Mouse (Mus musculus) inflammation-experienced regulatory T-cells, adult 6 months (primary cell): ENCODE results near the gene Panx1. TPM values are rescaled to one million over a fixed set of nuclear protein-coding genes. Genes with fewer than 3 reads are reported as not detected.
A peak's percentile ranks its signal among the peaks of the same experiment; 100 is the strongest.

Source experiments
- ATAC-seq: one replicate; pipeline ENCODE4 v1.8.0; 2017
- polyA plus RNA-seq, 3 experiments: library from polyadenylated mRNA; unstranded; fragments of 100-300 nt; shearing (Covaris generic); gene quantifications; one replicate each; pipeline ENCODE4 v1.2.1; 2017

Panx1 gene
- polyA plus RNA-seq, 3 experiments from 2014 or later: 21.8 to 27.3 (median 22.6) TPM

DNA sequence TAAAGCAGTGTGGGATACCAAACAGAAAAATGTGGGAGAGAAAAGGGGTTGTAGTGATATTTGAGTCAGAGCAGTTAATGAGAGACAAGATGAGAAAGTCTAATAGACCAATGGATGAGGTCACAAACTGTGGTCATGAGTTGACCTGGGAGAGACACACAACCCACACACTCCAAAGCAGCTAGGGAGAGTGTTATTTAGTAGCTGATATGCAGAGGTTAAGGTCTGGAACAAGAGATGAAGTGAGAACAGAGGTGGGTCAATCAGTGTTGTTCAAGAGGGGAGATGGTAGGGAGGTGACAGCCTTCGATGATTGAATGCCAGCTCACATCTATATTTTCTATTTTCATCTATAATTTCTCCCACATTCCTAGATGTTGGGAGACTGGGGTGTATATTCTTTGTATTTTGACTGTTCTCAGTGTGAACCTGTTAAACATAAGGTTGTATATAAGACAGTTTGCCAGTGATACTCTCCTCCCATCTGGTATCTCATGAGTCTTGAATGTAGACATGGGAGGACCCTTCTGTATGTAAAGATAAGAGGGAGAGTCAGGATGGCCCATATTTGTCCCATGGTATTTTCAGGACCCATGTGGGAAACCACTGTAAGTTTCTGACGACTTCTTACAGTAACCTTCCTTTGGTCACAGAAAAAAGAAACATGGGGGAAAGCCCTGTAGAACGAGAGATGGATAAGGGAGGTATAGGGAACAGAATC lies 74.3 kb downstream of the Panx1 start:
- no peak for ATAC-seq

DNA sequence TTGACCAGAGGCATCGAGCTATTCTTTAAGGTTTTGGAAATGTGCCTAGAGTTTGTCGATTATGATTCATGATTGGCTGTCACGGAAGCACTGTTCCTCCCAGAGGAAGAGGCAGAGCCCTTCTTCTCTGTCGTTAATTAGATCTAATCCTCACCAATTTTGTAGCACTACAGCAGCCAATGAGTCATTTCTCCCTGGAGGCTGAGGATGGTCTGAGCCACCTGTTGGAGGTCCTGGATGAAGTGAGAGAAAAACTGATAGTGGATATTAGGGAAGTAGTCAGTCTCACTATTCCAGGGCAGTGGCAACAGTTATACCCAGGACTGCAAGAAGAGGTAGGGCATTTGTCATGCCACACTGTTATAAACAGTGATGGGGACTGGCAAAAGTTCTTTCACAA lies 75.1 kb downstream of the Panx1 start:
- ATAC-seq: no peak

DNA sequence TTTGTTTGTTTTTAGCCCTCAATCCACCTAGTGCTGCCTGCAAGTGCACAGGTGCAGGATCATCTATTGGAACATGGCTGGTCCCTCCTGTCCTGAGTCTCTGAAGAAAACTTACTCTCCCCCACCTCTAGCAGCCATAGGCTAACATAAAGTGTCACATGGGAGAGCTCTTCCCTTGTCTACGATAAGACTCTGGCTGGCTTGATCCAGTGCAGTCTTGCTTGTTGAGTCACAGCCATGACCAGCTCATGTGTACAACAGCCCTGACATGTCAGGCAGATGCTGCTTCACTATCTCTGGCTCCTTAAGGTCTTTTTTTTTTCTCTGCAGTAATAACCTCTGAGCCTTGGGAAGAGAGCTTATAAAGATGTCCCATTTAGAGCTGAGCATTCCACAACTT lies 77.7 kb downstream of the Panx1 start:
- ATAC-seq: no peak

DNA sequence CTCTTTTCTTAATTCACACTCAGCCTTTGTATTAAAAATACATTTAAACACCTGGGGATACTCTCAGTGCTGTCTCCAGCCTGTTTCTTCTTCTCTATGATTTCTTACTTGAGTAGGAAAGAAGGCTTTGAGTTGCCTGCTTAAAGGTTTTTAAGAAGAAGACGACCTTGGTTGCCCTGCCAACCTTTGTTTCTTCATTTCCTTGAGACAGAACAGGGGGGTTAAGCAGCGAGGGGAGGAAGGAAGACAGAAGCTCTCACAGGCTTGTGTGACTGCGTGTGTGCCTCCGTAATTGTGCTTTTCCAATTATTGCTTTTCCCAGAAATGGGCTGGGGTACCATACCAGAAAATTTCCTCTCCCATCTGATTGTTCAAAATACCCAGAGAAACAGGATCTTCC lies 78.5 kb downstream of the Panx1 start:
- ATAC-seq: peak; percentile 83

DNA sequence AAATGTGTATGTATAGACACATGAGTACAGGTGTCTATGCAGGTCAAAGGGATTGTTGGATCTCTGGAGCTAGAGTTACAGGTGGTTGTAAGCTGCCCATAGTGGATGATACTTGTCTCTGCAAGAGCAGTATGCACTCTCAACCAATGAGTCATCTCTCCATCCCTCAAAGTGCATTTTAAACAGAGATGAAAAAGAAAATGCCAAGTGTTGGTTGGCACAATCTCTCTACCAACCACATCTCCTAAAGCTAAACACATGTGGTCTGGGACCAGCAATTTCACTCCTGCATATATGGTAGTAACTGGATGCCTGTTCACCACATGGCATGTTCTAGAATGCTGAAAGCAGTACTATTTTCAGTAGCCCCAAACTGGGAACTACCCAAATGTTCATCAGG lies 79.9 kb downstream of the Panx1 start:
- ATAC-seq: no peak

DNA sequence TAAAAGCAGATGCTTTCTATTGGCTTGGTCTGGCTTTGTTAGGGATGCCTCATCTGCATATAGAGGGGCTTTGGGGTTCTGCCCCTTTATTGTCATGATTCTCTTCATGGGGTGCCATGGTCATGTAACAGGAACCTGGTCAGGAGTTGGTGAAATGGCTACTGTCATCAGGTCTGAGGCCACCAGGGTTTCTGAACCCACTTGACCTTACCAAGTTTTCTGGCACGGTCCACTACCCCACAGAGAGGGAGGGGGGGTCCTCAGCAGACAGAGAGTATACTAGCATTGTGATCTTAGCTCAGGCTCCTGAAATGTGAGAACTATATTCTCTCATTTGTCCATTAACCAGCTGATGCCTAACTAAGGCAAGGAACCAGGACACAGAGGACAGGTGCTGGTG lies 82.5 kb downstream of the Panx1 start:
- ATAC-seq: no peak

DNA sequence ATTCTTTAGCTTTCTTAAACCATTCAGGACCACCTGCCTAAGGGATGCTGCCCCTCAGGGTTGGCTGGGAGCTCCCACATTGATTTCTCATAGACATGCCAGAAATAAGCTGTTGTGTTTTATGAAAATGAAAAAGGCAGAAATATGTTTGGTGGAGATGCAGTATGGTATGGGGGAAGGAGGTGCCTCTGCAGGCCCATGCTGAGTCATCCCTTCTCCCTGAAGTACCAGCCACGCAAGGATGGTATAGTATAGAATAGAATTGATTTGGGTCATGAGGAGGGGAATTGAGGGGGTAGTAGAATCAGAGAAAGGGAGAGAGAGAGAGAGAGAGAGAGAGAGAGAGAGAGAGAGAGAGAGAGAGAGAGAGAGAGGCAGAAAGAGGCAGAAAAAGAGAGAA lies 90.6 kb downstream of the Panx1 start:
- no peak for ATAC-seq

Other genes with a start within 250 kb of the Panx1 start
- gene Gpr83, start 185.3 kb downstream of the Panx1 start, polyA plus RNA-seq: 100 to 1,000 TPM in 1 of 3 experiments, 10 to 100 TPM in 1, 1 to 10 TPM in 1; 1.2 to 109 (median 83.0) TPM
- gene Izumo1r, start 141.5 kb downstream of the Panx1 start, polyA plus RNA-seq: 1,000 to 10,000 TPM in 2 of 3 experiments, 100 to 1,000 TPM in 1; 294 to 1,489 (median 1,424) TPM
- not detected for gene Hephl1, start 66.6 kb upstream of the Panx1 start, polyA plus RNA-seq
- gene Vstm5, start 193.6 kb upstream of the Panx1 start, polyA plus RNA-seq: not detected
- gene Med17, start 234.5 kb upstream of the Panx1 start, polyA plus RNA-seq: 10 to 100 TPM; 21.2 to 39.0 (median 24.7) TPM